Mouse (Mus musculus) forebrain, embryonic 16.5 days (tissue): ENCODE measurements around the gene Gdpd5. TPM values are rescaled to one million over a fixed set of nuclear protein-coding genes. Genes with fewer than 3 reads are reported as not detected.

Source experiments
- ATAC-seq: fragments of 200-750 bp; cut with Nextera tagmentation; 2 replicates; pipeline ENCODE4 v1.8.0; 2017; ENCODE audit warnings: mild to moderate bottlenecking, moderate library complexity
- H3K27ac ChIP-seq: fragments of 300-500 bp; sonication (generic); 2 replicates; pipeline ENCODE4 v1.5.1; 2014; ENCODE audit warnings: low read length, control low read depth
- H3K27me3 ChIP-seq: fragments of 300-500 bp; sonication (generic); replicated peaks from 2 replicates; pipeline ENCODE4 v1.6.1; 2014; ENCODE audit warnings: low read length; ENCODE audit not compliant: control insufficient read depth, insufficient read depth
- H3K36me3 ChIP-seq: fragments of 300-500 bp; sonication (generic); 2 replicates; pipeline ENCODE4 v1.6.1; 2014; ENCODE audit not compliant: control insufficient read depth, insufficient read depth
- H3K4me1 ChIP-seq: fragments of 300-500 bp; sonication (generic); replicated peaks from 2 replicates; pipeline ENCODE4 v1.6.1; 2014; ENCODE audit warnings: low read length; ENCODE audit not compliant: control insufficient read depth, insufficient read depth
- H3K4me2 ChIP-seq: fragments of 300-500 bp; sonication (generic); 2 replicates; pipeline ENCODE4 v1.6.1; 2014; ENCODE audit warnings: mild to moderate bottlenecking, low read length, control low read depth
- H3K4me3 ChIP-seq: fragments of 300-500 bp; sonication (generic); replicated peaks from 2 replicates; pipeline ENCODE4 v1.5.1; 2014; ENCODE audit warnings: mild to moderate bottlenecking, low read length, control low read depth
- H3K9ac ChIP-seq: fragments of 300-500 bp; sonication (generic); replicated peaks from 2 replicates; pipeline ENCODE4 v1.6.1; 2014; ENCODE audit warnings: low read depth, low read length, control low read depth
- H3K9me3 ChIP-seq: fragments of 300-500 bp; sonication (generic); 2 replicates; pipeline ENCODE4 v1.6.1; 2016; ENCODE audit warnings: low read length; ENCODE audit not compliant: control insufficient read depth
- WGBS: fragments of 180-500 bp; shearing (Covaris S2); extraction: QIAGEN DNeasy Blood & Tissue Kit; methylation state at CpG from one replicate; pipeline ENCODE4 v1.1.7; 2014; 5-methylcytosine and 5-hydroxymethylcytosine counted together
- polyA plus RNA-seq: library from polyadenylated mRNA; unstranded; fragments of >200 nt; fragmentation: Nextera tagmentation; extraction: Ambion mirVana; gene quantifications from 2 replicates; pipeline ENCODE4 v1.2.1, GENCODE M21; 2015

Gdpd5 gene
- polyA plus RNA-seq, 1 experiment from 2014 or later = 48.0 TPM

DNA sequence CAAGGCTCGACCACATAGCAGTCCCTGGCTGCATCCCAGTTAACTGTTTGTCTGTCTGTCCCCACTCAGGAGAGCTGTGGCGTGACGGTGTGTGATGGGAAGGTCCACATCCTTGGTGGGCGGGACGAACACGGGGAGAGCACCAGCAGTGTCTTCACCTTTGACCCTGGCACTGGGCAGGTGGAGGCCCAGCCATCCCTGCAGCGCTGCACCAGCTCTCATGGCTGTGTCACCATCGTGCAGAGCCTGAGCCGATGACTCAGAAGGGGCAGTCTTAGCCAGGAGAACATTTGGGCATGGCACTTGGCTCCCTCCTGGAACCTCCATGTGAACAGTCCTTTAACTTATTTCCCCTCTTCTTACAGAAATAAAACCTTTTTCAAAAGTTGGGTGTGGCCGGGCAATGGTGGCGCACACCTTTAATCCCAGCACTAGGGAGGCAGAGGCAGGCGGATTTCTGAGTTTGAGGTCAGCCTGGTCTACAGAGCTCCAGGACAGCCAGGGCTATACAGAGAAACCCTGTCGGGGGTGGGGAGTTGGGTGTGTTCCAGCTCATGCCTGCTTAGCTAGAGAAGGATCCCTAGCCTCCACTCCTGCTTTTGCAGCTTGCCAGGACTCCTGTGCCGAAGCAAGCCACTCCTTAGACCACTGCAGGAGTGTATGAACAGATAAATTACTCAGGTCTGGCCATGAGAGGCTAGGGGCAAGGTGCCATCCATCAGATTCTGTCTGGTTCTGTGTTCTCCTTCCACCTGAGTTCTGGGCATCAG lies 92.6 kb downstream of the Gdpd5 start:
- Histone ChIP-seq H3K9ac (no peak overlapping the region), H3K9me3 (no peaks in the 10 kb centered on the region), H3K27ac (no peak overlapping the region), H3K4me3 (no peak overlapping the region), H3K27me3 (no peaks in the 10 kb centered on the region), H3K36me3 (peaks cover 16% of the 10 kb centered on the region), H3K4me1 (no peaks in the 10 kb centered on the region), H3K4me2 (no peak overlapping the region)
- ATAC-seq = no peak
- 84% methylated on average over 14 of the region's 14 CpGs for WGBS

DNA sequence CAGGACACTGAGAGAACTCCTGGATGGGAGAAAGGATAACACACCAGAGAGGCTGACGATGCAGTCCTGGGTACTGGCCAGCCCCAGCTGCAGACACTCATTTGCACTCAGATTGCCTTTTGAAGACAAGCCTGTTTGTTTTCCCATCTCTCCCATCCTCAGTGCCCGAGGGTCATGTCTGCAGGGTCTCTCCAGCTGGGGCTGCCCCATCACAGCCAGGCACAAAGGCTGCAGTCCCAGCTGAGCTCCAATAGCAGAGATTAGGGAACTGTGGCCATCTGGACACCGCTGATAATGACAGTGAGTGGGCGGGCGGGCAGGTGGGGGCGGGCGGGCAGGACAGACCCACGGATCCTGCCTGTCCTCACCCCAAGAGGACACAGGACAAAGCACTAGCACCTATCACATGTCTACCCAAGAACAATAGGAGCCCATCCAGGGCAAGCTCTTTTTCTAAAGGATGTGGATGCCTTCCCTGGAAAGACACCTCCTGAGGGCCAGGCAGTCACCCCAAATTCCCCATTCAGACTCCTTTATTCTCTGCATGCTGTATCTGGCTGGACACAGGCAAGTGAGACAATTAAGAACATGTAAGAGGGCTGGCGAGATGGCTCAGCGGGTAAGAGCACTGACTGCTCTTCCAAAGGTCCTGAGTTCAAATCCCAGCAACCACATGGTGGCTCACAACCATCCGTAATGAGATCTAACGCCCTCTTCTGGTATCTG lies 93.8 kb downstream of the Gdpd5 start:
- Histone ChIP-seq H3K4me1 (peaks cover 2% of the 10 kb centered on the region), H3K27me3 (no peaks in the 10 kb centered on the region), H3K9ac (no peak overlapping the region), H3K4me2 (no peak overlapping the region), H3K36me3 (peaks cover 28% of the 10 kb centered on the region), H3K9me3 (no peaks in the 10 kb centered on the region), H3K27ac (no peak overlapping the region; the same call in 1 of the 2 replicates), H3K4me3 (no peak overlapping the region)
- 67% methylated on average over 12 of the region's 12 CpGs for whole genome bisulfite sequencing
- peak; percentile 22; the same call in 1 of the 2 replicates for ATAC-seq

DNA sequence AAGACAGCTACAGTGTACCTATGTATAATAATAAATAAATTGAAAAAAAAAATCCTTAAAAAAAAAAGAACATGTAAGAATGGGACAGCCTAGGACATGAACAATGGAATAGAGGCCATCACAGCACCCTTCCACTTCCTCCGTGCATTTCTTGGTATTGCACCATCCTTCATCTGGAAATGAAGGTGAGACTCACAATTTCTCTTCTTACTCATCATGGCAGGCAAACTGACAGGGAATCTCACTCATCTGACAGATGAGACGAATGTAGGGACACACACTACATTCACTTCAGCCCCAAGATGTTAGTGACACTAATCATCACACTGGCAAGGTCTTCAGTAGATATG lies 94.3 kb downstream of the Gdpd5 start:
- no peak overlapping the region for H3K9ac ChIP-seq
- no peaks in the 10 kb centered on the region for H3K27me3 ChIP-seq
- 83% methylated on average over 2 of the region's 2 CpGs for WGBS
- H3K4me2 ChIP-seq = no peak overlapping the region
- H3K27ac ChIP-seq = no peak overlapping the region
- H3K4me3 ChIP-seq = no peak overlapping the region
- peaks cover 33% of the 10 kb centered on the region for H3K36me3 ChIP-seq
- H3K4me1 ChIP-seq = peaks cover 7% of the 10 kb centered on the region
- no peak for ATAC-seq
- H3K9me3 ChIP-seq = no peaks in the 10 kb centered on the region

DNA sequence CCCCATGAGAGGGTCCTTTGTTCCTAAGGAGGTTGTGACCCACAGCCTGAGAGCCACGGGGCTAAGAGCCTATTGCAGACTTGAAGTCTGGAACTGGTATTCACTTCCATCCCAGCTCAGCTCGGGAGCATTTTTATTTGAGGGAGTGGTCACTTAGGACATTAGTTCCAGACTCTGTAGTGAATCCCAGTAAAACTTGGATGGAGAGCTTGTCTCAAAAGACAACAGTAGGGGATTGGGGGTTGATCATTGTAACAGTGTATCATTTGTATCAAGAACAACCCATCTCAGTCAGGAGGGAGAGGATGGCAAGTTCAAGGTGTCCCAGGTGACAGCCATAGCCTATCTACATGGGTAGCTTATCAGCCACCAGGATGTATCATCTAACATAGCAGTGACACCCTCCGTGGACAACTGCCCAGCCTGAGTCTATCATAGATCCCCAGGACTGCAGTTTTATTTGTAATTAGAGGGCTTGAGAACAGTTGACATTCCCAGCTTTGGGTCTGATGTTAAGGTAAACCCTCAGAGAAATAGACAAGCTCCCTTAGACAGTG lies 95.4 kb downstream of the Gdpd5 start:
- Histone ChIP-seq H3K9ac (no peak overlapping the region), H3K4me1 (peaks cover 18% of the 10 kb centered on the region), H3K27ac (no peak overlapping the region), H3K27me3 (no peaks in the 10 kb centered on the region), H3K9me3 (no peaks in the 10 kb centered on the region), H3K4me3 (no peak overlapping the region), H3K36me3 (peaks cover 42% of the 10 kb centered on the region), H3K4me2 (no peak overlapping the region)
- ATAC-seq = no peak
- 58% methylated on average over 3 of the region's 3 CpGs for WGBS

DNA sequence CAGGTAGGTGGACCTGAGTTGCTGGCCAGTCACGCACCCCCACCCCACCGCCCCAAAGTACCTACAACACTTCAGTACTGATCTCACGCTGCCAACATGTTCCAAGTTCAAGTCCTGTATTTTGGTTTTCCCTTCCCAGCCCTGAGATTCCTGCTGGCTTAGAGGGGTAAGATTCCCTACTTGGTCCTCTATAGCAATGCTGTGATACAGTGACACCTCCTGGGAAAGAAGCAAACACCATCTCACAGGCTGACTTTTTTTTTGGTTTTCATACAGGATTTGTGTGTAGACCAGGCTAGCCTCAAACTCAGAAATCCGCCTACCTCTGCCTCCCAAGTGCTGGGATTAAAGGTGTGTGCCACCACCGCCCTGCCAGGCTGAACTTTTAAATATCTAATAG lies 96.0 kb downstream of the Gdpd5 start:
- Histone ChIP-seq H3K9me3 (no peaks in the 10 kb centered on the region), H3K4me1 (peaks cover 24% of the 10 kb centered on the region), H3K27ac (no peak overlapping the region), H3K4me2 (no peak overlapping the region), H3K27me3 (no peaks in the 10 kb centered on the region), H3K4me3 (no peak overlapping the region), H3K36me3 (peaks cover 42% of the 10 kb centered on the region), H3K9ac (no peak overlapping the region)
- 88% methylated on average over 5 of the region's 5 CpGs for WGBS
- ATAC-seq = no peak

DNA sequence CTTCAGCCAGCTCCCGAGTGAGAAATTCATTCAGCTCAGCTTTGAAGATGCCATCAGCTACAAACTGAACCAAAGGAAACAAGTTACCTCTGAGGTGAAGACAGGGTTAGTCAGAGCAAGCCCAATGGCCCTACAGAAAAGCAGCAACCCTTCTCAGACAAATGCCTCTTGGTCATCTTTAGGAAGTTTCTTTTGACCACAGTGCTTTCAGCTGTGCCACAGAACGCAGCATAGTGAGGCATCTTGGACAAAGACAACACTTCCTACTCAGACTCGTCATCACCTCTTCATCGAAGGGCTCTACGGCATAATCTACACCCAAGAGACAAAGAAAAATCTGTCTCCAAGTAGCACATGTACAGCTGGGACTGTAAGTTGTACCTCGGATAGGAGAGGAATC lies 101.4 kb downstream of the Gdpd5 start:
- Histone ChIP-seq H3K27me3 (peaks cover 5% of the 10 kb centered on the region), H3K9me3 (no peaks in the 10 kb centered on the region), H3K4me3 (peak overlapping the region; percentile 95), H3K9ac (peak overlapping the region; percentile 87), H3K4me2 (peak overlapping the region; percentile 74), H3K36me3 (peaks cover 36% of the 10 kb centered on the region), H3K4me1 (peaks cover 35% of the 10 kb centered on the region), H3K27ac (peak overlapping the region; percentile 76)
- ATAC-seq = no peak
- 5% methylated on average over 6 of the region's 6 CpGs for WGBS

DNA sequence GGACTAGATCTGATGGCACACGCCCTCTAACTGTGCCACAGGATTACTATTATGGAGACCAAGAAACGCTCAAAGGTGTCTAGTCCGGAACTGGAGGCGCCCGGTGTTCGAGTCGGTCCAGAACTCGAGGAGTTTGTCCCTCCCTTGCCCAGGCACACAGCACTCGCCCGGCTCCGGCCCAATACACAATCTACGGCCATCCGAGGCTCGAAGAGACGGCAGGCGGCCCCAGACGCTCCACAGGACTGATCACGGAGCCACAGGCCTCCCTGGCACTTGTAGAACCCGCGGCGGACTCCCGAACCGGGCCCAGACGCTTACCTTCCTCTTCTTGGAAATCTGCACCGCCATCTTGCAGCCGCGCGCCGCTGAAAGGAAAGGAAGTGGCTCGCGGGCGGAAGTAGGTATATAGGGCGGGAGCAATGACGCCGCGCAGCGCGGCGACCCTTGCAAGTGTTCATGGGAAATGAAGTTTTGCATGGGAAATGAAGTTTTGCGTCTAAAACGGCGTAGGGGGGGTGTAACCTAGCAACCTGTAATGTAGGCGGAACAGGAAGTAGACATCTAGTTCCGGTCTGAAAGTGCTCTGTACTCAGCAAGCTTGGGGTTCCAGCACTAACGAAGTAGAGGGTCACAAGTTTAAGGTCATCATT lies 102.2 kb downstream of the Gdpd5 start, which contains the start of gene Rps3:
Gene Rps3 (minus strand): TSS at position 468 of the 653 bp plus-strand sequence.
- peaks cover 28% of the 10 kb centered on the region for H3K36me3 ChIP-seq
- no peaks in the 10 kb centered on the region for H3K9me3 ChIP-seq
- H3K9ac ChIP-seq = peak within 1 kb of the TSS; percentile 87
- H3K4me1 ChIP-seq = peaks cover 35% of the 10 kb centered on the region
- peak within 1 kb of the TSS; percentile 95 for H3K4me3 ChIP-seq
- H3K27me3 ChIP-seq = peaks cover 5% of the 10 kb centered on the region
- WGBS = under 1% methylated on average over 45 of the region's 45 CpGs
- H3K4me2 ChIP-seq = peak within 1 kb of the TSS; percentile 74
- ATAC-seq = peak; percentile 97
- H3K27ac ChIP-seq = peak within 1 kb of the TSS; percentile 76

DNA sequence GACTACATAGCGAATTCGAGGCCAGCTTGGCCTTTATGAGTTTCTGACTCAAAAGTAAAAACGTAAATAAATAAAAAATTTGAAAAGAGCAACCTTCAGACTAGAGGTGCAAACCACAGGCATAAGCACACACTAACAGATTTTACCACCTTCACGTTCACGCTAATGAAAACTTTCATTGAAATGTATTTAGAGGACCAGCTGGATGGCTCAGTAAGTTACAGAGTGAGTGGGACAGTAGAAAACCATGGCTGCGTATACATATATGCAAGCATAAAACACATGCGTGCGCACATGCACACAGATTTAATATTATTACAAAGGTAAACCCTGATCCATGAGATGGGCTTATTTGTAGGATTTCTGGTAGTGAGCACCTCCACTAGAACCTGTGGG lies 102.7 kb downstream of the Gdpd5 start:
- Histone ChIP-seq H3K9me3 (no peaks in the 10 kb centered on the region), H3K9ac (no peak overlapping the region), H3K27ac (0 out of 2 replicates have a peak overlapping the region, but pooled peaks have one; percentile 9), H3K4me3 (peak overlapping the region; percentile 95), H3K4me2 (peak overlapping the region; percentile 69), H3K27me3 (peaks cover 5% of the 10 kb centered on the region), H3K36me3 (peaks cover 25% of the 10 kb centered on the region), H3K4me1 (peaks cover 35% of the 10 kb centered on the region)
- ATAC-seq = peak; percentile 19
- WGBS = 47% methylated on average over 8 of the region's 8 CpGs

DNA sequence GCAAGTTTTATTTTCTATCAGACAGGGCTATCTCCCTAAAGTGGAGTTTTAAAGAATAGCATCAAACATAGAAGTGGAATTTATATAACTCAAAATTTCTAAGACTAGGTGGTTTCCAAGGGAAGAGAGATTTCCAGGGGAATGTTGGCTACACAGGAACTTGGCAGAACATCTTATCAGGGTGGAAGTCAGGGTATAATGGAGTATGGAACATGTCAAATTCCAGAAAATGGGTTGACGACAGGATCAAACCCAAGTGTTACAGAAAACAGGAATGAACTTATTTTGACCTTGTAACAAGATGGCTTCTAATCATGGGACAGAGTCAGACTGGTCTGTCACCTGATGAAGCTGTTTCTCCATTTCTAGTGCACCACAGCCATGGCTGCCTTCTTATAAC lies 103.5 kb downstream of the Gdpd5 start:
- H3K27ac ChIP-seq = no peak overlapping the region
- peaks cover 35% of the 10 kb centered on the region for H3K4me1 ChIP-seq
- 91% methylated on average over 1 of the region's 1 CpGs for WGBS
- no peak overlapping the region for H3K4me2 ChIP-seq
- no peaks in the 10 kb centered on the region for H3K9me3 ChIP-seq
- no peak for ATAC-seq
- H3K9ac ChIP-seq = no peak overlapping the region
- H3K27me3 ChIP-seq = peaks cover 5% of the 10 kb centered on the region
- H3K36me3 ChIP-seq = peaks cover 18% of the 10 kb centered on the region
- no peak overlapping the region for H3K4me3 ChIP-seq
